ENCODE assay signal across 18 mouse cellular contexts in the genomic region with DNA sequence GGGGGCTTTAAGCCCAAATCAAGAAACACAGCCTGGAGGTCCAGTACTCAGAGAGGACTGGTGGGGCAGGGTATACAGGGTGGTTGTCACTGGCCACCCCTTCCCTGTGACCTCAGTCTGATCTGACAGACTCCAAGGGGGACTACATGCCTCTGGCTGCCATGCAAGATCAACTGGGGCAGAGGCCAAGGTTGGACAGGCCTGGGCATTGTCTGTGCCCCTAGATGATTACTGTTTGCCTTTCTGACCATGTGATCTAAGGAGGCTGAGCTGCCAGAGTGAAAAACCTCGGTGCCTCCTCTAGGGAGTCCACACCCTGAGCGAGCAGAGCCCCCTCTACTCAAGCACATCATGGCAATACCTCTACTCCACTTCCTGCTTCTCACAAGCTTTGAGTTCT. TPM values are rescaled to one million over a fixed set of nuclear protein-coding genes. Genes with fewer than 3 reads are reported as not detected.
A peak's percentile ranks its signal among the peaks of the same experiment; 100 is the strongest.
DNase-seq lines count a peak whose midpoint lies in the region; ATAC-seq and TF ChIP-seq lines count a peak whose summit lies in the region.
"Had no signal": no experiment of that assay in that cellular context is flagged by ENCODE, and none has a peak within 500 bp of the region (broad histone marks: within the 10 kb centered on the region; RNA-seq: fewer than 3 reads in every experiment).

No protein-coding gene starts in this region.

- H3K27me3 ChIP-seq in heart, embryonic 10.5 days (ENCODE audit: insufficient read depth, poor library complexity, severe bottlenecking), result peaks cover 8% of the 10 kb centered on the region
- H3K27me3 ChIP-seq in lung, embryonic 14.5 days (ENCODE audit: insufficient read depth, low read length), result no peaks in the 10 kb centered on the region
- H3K27me3 ChIP-seq in hindbrain, embryonic 16.5 days (replicated peaks; ENCODE audit: control insufficient read depth, insufficient read depth, low read length), result no peaks in the 10 kb centered on the region
- H3K27me3 ChIP-seq in midbrain, embryonic 16.5 days (ENCODE audit: control insufficient read depth, insufficient read depth, low read depth, low read length), result no peaks in the 10 kb centered on the region
- H3K27me3 ChIP-seq in heart, embryonic 12.5 days (replicated peaks), result no peaks in the 10 kb centered on the region
- H3K27me3 ChIP-seq in thymus, adult 2 months (ENCODE audit: control insufficient read depth, insufficient read depth, low read length), result no peaks in the 10 kb centered on the region

- no peak overlapping the region for H3K9ac ChIP-seq in lung, embryonic 14.5 days
- no peak overlapping the region for H3K9ac ChIP-seq in hindbrain, embryonic 16.5 days (ENCODE audit: low read depth, low read length)
- no peak overlapping the region for H3K9ac ChIP-seq in midbrain, embryonic 16.5 days (ENCODE audit: low read depth, low read length)
- no peak overlapping the region for H3K9ac ChIP-seq in heart, embryonic 12.5 days
- H3K9ac ChIP-seq: liver, embryonic 14.5 days had no signal

- 0 out of 2 replicates have a peak, but pooled peaks have one; percentile 36 for ATAC-seq in lung, embryonic 14.5 days (ENCODE audit: insufficient read depth)
- peak; percentile 44; the same call in 1 of the 2 replicates for ATAC-seq in hindbrain, embryonic 16.5 days
- ATAC-seq in midbrain, embryonic 16.5 days, result no peak
- ATAC-seq in heart, embryonic 12.5 days (ENCODE audit: insufficient number of reproducible peaks, low FRiP score), result no peak

- no peak overlapping the region for H3K4me3 ChIP-seq in heart, embryonic 10.5 days
- H3K4me3 ChIP-seq in lung, embryonic 14.5 days (ENCODE audit: low read depth, low read length), result no peak overlapping the region
- no peak overlapping the region for H3K4me3 ChIP-seq in hindbrain, embryonic 16.5 days (ENCODE audit: low read length)
- H3K4me3 ChIP-seq in midbrain, embryonic 16.5 days (ENCODE audit: low read depth, low read length), result no peak overlapping the region
- no peak overlapping the region for H3K4me3 ChIP-seq in heart, embryonic 12.5 days
- H3K4me3 ChIP-seq in thymus, adult 2 months (ENCODE audit: control insufficient read depth, insufficient read depth, low read length), result no peak overlapping the region
- H3K4me3 ChIP-seq: heart, adult 2 months had no signal

- DNase-seq in heart, embryonic 10.5 days (ENCODE audit: low spot score), result no peak
- DNase-seq in heart, postnatal 4 days, result no peak
- DNase-seq in lung, embryonic 14.5 days, result no peak
- DNase-seq in lung, postnatal 14 days, result no peak
- no peak for DNase-seq in thymus, adult 2 months
- DNase-seq: adrenal gland, adult 2 months; cerebellum, postnatal 25 days; gastrocnemius, postnatal 10 days; heart, adult 2 months; heart, postnatal 10 days; kidney, adult 18-20 months; kidney, postnatal 36 days; lung, postnatal 10 days had no signal

- no peaks in the 10 kb centered on the region; the same call in 1 of the 2 replicates for H3K36me3 ChIP-seq in heart, embryonic 10.5 days
- 0 out of 2 replicates have a peak, but pooled peaks cover 11% of the 10 kb centered on the region for H3K36me3 ChIP-seq in lung, embryonic 14.5 days (ENCODE audit: insufficient read depth)
- H3K36me3 ChIP-seq in hindbrain, embryonic 16.5 days (ENCODE audit: control insufficient read depth, insufficient read depth, low read length), result no peaks in the 10 kb centered on the region
- no peaks in the 10 kb centered on the region for H3K36me3 ChIP-seq in midbrain, embryonic 16.5 days (ENCODE audit: control insufficient read depth, insufficient read depth, low read length)
- no peaks in the 10 kb centered on the region for H3K36me3 ChIP-seq in heart, embryonic 12.5 days
- H3K36me3 ChIP-seq in thymus, adult 2 months (ENCODE audit: control insufficient read depth, insufficient read depth, low read length), result no peaks in the 10 kb centered on the region

- peak overlapping the region; percentile 18; the same call in 1 of the 2 replicates for H3K27ac ChIP-seq in heart, embryonic 10.5 days
- H3K27ac ChIP-seq in lung, embryonic 14.5 days (ENCODE audit: low read depth), result no peak overlapping the region
- no peak overlapping the region for H3K27ac ChIP-seq in hindbrain, embryonic 16.5 days (ENCODE audit: low read depth, low read length)
- 0 out of 2 replicates have a peak overlapping the region, but pooled peaks have one; percentile 0 for H3K27ac ChIP-seq in midbrain, embryonic 16.5 days (ENCODE audit: low read length)
- H3K27ac ChIP-seq in heart, embryonic 12.5 days (ENCODE audit: poor library complexity, severe bottlenecking), result no peak overlapping the region
- H3K27ac ChIP-seq in thymus, adult 2 months (ENCODE audit: control insufficient read depth, insufficient read depth, low read length), result no peak overlapping the region
- H3K27ac ChIP-seq: liver, embryonic 14.5 days had no signal

- H3K4me2 ChIP-seq in lung, embryonic 14.5 days, result no peak overlapping the region
- H3K4me2 ChIP-seq in hindbrain, embryonic 16.5 days (ENCODE audit: low read length), result no peak overlapping the region
- H3K4me2 ChIP-seq in midbrain, embryonic 16.5 days (ENCODE audit: low read length), result no peak overlapping the region
- H3K4me2 ChIP-seq in heart, embryonic 12.5 days, result no peak overlapping the region

- TF ChIP-seq POLR2A in thymus, adult 2 months (IDR thresholded peaks at IDR 0.05; ENCODE audit: control insufficient read depth, extremely low read depth, insufficient read depth, low read length, poor library complexity), result no peak

- H3K9me3 ChIP-seq in heart, embryonic 10.5 days, result no peaks in the 10 kb centered on the region
- no peaks in the 10 kb centered on the region for H3K9me3 ChIP-seq in lung, embryonic 14.5 days (ENCODE audit: low read depth, low read length)
- no peaks in the 10 kb centered on the region for H3K9me3 ChIP-seq in hindbrain, embryonic 16.5 days (ENCODE audit: control insufficient read depth, low read length)
- no peaks in the 10 kb centered on the region for H3K9me3 ChIP-seq in midbrain, embryonic 16.5 days (replicated peaks; ENCODE audit: control insufficient read depth, low read length, poor library complexity, severe bottlenecking)
- H3K9me3 ChIP-seq in heart, embryonic 12.5 days (replicated peaks), result no peaks in the 10 kb centered on the region
- H3K9me3 ChIP-seq: G1E had no signal

- WGBS in heart, embryonic 10.5 days, result 66% methylated on average over 2 of the region's 2 CpGs
- 33% methylated on average over 2 of the region's 2 CpGs for WGBS in lung, embryonic 14.5 days
- 32% methylated on average over 2 of the region's 2 CpGs for WGBS in hindbrain, embryonic 16.5 days
- 51% methylated on average over 2 of the region's 2 CpGs for WGBS in midbrain, embryonic 16.5 days
- WGBS in heart, embryonic 12.5 days, result 58% methylated on average over 2 of the region's 2 CpGs
- WGBS in thymus, adult 2 months, result 43% methylated on average over 2 of the region's 2 CpGs

- TF ChIP-seq CTCF in lung, embryonic 14.5 days (IDR thresholded peaks at IDR 0.05; ENCODE audit: low read depth), result no peak
- TF ChIP-seq CTCF in thymus, adult 2 months (IDR thresholded peaks at IDR 0.05; ENCODE audit: borderline replicate concordance, control insufficient read depth, extremely low read depth, insufficient read depth, low read length, poor library complexity), result no peak

- peaks cover 15% of the 10 kb centered on the region; the same call in 1 of the 2 replicates for H3K4me1 ChIP-seq in heart, embryonic 10.5 days
- H3K4me1 ChIP-seq in lung, embryonic 14.5 days (ENCODE audit: insufficient read depth), result no peaks in the 10 kb centered on the region
- no peaks in the 10 kb centered on the region for H3K4me1 ChIP-seq in hindbrain, embryonic 16.5 days (ENCODE audit: control insufficient read depth, insufficient read depth, low read depth, low read length)
- H3K4me1 ChIP-seq in midbrain, embryonic 16.5 days (ENCODE audit: control insufficient read depth, insufficient read depth, low read length), result no peaks in the 10 kb centered on the region
- H3K4me1 ChIP-seq in heart, embryonic 12.5 days (replicated peaks), result peaks cover 13% of the 10 kb centered on the region
- H3K4me1 ChIP-seq in thymus, adult 2 months (replicated peaks; ENCODE audit: control insufficient read depth, insufficient read depth, low read length), result no peaks in the 10 kb centered on the region

RNA-seq across cellular contexts. Expression of gene Fadd, which starts 53.7 kb away (rescaled TPM):
- polyA plus RNA-seq in heart, embryonic 10.5 days (2016; fragmentation: Nextera tagmentation; extraction: Ambion mirVana), result 11.8 and 12.7 TPM in 2 replicates
- total RNA-seq in heart, postnatal 4 days (2021), result 10 to 100 TPM; 16.6 to 16.7 TPM
- 12.8 and 13.4 TPM in 2 replicates for polyA plus RNA-seq in lung, embryonic 14.5 days (2014; fragmentation: Nextera tagmentation; extraction: Ambion mirVana)
- 4.7 and 5.9 TPM in 2 replicates for polyA plus RNA-seq in hindbrain, embryonic 16.5 days (2015; fragmentation: Nextera tagmentation; extraction: Ambion mirVana)
- 4.0 and 4.5 TPM in 2 replicates for polyA plus RNA-seq in midbrain, embryonic 16.5 days (2015; fragmentation: Nextera tagmentation; extraction: Ambion mirVana)
- polyA plus RNA-seq in heart, embryonic 12.5 days (2016; fragmentation: Nextera tagmentation; extraction: Ambion mirVana), result 12.1 and 12.3 TPM in 2 replicates
- polyA plus RNA-seq in thymus, adult 2 months (2012; rRNA removed), result 15.2 and 15.3 TPM in 2 replicates

Comparison
In these comparisons a context has a peak if more than half of its experiments do, and no peak if none do; other contexts are left out.
1. H3K27ac ChIP-seq: peak in heart, embryonic 10.5 days (single experiment) and midbrain, embryonic 16.5 days (single experiment); none in lung, embryonic 14.5 days (single experiment), hindbrain, embryonic 16.5 days (single experiment), heart, embryonic 12.5 days (single experiment) and thymus, adult 2 months (single experiment).
2. ATAC-seq: peak in lung, embryonic 14.5 days (single experiment) and hindbrain, embryonic 16.5 days (single experiment); none in midbrain, embryonic 16.5 days (single experiment) and heart, embryonic 12.5 days (single experiment).